Mouse (Mus musculus) right cerebral cortex, postnatal 36 days (tissue): ENCODE results near the gene Haus2.

ENCODE experiments used
- DNase-seq, 2 experiments: peaks; one replicate each; pipeline ENCODE4 v3.0.0; 2022; ENCODE audit warnings: low spot score in 2 of 2, mixed read lengths in 1 of 2

Gene Haus2

DNA sequence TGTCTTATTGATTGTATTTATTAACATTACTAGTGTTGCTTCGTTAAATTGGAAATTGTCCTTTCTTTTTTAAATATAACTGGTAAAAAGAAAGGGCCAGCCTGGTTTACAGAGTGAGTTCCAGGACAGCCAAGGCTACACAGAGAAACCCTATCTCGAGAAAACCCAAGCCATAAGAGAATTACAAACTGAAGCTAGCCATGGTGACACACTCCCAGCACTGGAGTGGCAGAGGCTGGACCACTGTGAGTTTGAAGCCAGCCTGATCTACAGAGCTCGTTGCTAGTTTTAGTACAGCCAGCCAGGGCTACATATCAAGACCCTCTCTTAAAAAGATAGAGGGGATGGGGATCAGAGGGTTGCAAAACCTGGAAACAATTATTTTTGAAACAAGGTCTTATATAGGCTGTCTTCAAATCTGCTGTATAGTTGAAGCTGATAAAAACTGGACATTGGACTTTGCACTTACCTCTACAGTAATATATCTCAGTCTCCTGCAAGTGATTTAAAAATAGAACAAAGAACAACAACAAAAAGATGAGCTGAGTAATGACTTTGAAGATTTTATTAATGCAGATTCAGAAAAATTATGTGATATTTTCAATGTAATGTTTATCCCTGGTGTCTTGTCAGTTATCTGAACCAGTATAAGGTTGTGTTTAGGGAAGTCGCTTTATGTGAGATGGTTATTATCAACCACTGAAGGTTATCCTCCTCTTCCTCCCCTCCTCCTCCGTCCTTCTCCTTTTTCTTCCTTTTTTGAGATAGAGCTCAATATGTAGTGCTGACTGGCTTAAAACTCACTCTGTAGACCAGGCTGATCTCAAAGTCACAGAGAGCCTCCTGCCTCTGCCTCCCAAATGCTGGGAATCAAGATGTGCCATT lies 7.3 kb downstream of the Haus2 start:
- DNase-seq: no peak

DNA sequence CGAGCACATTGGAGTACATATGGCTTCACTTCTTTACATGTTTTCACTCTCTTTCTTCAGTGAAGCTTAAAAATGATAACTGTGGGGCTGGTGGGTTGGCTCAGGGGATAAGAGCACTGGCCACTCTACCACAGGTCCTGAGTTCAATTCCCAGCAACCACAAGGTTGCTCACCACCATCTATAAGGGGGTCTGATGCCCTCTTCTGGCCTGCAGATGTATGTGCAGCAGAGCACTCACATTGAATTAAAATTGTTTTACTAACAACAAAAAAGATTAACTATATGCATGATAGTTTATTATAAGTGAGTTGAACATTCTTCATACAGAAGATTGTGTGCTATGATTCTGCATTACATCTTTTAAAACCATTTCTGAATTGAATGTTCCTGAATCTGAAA lies 10.4 kb downstream of the Haus2 start:
- DNase-seq: no peak

DNA sequence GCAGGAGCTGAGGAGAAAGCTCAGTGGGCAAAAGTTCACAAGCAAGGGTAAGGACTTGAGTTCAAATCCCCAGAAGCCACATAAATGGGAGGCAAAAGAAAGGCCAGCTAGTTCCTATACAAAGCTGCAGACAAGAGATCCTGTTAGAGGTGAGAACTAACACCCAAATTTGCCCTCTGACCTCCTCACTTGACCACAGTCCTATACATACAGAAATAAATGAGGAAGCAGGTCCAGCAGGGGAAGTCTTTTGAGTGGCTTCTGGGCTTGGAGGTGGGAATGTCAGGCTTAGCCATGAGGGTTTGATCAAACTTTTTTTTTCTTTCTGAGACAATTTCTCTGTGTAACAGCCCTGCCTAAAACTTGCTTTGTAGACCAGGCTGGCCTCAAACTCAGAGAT lies 13.7 kb downstream of the Haus2 start:
- no peak for DNase-seq

DNA sequence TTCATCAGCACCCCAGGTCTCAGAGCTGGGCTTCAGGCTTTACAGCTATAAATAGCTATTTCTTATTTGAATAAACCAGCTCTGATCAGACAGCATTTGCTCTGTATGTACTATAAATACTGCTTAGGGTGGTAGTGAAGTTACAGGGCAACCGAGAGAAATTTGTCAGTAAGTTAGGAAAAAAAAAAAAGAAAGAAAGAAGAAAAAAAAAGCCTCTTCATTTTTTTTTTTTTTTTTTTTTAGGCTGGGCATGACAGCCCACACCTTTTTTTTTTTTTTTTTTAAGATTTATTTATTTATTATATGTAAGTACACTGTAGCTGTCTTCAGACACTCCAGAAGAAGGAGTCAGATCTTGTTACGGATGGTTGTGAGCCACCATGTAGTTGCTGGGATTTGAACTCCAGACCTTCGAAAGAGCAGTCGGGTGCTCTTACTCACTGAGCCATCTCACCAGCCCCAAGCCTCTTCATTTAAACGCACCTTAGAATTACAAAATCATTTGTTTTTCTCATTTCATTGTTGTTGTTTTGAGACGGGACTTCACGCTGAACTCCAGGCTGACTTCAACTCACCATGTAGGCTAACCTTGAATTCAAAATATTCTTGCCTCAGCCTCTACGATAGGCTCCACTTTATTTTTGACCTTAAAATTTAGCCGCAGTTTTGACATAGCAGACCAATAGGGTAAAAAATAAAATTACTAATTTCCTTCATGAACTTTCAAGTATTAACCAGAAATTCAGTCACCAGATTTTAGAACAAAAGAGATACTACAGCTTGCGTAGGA lies 19.1 kb downstream of the Haus2 start:
- DNase-seq: no peak

DNA sequence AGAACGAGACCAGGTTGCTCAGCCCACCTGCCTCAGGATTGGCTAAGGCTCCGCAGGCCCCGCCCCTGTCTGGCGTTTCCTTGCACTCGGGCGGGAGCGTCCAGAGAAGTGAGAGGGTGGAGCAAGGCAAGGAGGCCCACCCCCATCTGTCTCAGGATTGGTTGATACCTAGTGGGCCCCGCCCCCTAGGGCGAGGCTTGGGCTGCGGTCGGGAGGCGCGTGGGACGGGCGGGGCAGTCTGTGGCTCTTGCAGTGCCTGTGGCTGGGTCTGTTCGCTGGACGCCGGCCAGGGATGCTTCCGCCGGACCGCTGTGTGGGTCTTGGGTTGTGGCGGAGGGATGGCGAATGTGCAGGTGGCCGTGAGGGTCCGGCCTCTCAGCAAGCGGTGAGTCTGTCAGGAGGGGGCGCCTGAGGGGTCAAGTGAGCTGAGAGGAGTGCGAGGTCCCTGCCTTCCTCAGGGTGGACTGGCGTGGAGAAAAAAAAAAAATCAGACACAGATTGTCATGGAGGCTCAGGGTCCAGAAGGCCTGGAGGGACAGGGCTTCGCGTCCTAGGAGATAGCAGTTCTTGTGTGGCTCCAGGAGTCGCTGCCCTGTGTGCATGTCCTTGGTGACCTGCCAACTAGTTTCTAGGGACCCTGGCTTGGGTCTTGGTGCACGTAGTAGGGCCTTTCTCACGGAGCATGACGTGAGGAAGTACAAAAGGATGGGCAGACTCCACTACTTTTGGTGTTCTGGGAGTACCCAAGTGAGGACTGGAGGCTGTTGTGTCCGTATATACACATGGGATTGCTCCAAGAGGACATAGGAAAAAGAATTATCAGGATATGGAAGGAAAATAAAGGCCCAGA lies 19.9 kb downstream of the Haus2 start, which contains the start of gene Stard9:
Stard9 (plus strand) TSS at position 236 of the 850 bp plus-strand sequence.
- peak; percentile 96 to 99 for DNase-seq

DNA sequence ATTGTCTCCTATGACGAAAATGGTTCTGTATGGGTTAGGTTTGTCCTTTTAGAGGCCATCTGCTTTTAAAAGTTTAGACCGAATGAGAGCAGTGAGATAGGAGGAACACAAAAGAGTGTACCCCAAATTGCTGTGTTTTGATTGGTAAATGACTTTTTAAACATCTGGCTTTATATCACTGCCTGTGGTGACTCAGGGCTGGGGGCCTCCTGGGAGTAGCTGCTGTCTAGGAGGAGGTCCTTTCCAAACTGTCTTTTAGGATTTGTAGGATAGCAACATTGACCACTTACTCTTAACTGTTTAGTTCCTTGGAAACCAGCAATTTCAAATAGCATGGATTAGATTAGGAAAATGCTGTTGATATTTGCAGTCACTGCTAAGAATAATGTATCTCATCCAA lies 21.1 kb downstream of the Haus2 start:
- no peak for DNase-seq

DNA sequence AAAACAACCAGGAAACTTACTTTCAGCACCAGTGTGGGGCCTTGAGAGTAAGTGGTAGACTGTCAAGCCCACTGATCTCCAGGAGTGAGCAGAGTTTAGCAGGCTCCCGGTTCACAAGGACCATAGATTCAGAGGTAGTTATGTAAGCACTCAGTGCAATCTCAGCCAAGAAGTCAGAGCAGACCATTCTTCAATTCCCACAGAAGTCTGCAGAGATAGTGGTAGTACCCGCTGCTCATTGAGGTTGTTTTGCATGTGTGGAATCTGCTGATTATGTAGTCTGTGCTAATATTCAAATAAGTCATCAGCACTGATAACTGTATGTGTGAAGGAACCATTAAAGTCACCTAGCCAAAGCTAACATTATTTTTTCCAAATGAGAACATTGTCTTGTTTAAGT lies 21.5 kb downstream of the Haus2 start:
- DNase-seq: no peak

DNA sequence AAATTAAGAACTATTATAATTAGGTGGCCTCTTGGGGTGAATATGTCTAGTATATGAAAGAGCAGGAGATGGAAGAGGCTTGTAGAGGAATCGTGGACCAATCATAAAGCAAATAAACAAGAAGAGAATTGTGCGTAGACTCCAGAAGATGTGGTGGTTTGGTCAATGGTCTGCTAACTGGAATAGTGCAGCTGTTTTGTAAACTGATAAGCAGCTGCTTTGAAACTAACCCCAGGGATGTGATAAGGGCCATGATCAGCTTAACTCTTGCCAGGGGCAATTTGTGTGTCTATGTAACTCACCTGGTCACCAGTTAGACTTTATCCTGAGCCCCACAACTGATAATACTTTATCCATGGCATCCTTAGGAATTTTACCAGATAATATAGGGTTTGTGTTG lies 22.3 kb downstream of the Haus2 start:
- DNase-seq: no peak

DNA sequence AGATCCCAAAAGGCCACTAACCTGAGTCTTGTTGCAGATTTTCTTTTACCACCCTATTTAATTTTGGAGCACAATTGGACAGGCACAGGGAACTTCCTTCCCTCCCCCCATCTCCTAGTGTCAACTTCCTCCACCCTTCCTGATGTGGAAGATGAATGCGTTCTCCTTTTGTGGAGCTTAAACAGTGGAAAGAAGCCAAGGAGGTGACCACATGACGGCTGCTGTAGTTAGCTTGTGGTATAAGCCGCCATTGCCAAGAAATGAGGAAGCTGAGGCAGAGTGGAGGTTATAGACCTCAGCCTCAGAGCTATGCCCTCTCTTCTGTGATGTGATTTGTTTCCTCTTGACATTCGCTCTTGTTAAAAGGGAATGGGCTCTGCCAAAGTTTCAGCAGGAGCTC lies 22.8 kb downstream of the Haus2 start:
- DNase-seq: peak in 1 of 2 experiments; percentile 9

DNA sequence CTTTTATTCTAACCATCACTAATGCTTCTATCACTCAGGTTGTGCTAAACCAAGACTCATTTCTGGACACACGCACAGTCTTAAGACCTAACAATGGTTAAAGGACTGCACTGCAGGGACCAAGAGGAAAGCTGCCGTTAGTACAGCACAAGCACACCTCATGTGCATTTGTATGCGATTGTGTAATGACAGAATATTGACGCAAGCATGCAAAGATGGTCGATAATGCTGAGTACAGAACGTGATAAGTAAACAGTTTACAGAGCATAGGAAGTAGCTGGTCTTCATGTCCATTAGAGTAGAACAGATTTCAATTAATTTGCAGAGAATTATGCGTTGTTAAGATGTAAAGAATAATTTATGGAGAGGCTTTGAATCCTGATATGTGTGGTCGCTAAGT lies 31.7 kb downstream of the Haus2 start:
- DNase-seq: no peak

DNA sequence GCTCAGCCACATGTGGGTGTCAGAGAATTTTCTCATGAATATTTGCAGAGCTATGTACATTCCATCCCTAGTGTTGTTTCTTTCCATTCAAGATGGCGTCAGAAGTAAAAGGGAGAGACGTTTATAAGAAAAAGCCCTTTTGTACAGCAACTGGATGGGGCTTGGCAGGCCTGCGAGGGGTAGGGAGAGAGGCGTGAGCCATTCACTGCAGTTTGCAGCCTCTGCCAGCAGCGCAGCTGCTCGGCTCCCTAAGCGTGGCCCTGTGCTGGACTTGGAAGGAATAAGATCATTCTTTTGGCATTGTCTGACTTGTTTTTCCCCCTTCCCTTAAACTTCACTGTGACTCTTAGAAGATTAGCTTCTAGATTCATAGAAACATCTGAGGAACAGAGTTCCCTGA lies 34.7 kb downstream of the Haus2 start:
- DNase-seq: no peak

DNA sequence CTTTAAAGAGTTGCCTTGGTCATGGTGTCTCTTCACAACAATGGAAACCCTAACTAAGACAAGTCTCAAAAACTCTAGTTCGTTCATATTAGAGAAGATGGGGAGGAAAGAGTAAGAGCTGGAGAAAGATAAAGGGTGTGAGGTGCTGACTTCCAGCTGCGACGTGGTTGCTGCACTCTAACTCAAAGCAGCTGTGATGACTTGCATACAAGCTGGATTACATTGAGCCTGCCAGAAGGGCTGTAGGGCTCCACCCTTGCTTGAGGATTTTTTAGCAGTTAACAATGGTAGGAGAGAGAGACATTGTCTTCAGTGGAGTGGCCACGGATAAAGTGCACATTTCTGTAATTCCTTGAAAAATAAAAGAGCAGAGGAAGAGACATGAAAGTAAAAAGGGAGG lies 37.6 kb downstream of the Haus2 start:
- DNase-seq: no peak

DNA sequence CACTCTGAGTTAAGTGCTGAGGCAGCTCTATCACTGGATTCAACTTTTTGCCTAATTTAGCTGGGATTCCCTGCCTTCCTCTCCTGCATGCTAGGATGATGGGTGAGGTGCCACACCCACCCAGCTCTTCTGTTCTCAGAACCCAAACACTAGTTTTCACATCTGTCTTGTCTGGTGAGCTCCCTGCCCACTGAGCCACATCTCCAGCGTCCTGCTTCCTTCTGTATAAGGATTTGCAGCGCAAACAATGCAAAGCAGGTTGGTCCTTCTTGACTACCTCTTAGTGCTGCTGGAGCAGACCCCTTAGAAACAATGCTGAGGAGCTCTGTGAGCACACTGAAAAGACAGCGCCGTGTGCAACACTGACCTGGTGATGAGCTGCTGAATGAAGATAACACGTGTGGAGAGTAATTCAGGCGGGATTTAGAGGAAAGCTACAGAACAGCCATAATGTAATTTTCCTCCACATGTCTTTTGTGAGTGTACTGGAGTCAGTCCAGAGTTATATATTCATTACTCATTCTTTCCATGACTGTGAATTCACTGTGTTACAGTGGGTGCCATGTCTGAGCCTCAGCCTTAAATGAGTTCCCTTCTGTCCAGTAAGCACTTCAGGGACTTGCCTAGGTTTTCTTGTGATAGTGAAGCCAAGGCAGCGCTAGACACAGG lies 43.2 kb downstream of the Haus2 start:
- no peak for DNase-seq

DNA sequence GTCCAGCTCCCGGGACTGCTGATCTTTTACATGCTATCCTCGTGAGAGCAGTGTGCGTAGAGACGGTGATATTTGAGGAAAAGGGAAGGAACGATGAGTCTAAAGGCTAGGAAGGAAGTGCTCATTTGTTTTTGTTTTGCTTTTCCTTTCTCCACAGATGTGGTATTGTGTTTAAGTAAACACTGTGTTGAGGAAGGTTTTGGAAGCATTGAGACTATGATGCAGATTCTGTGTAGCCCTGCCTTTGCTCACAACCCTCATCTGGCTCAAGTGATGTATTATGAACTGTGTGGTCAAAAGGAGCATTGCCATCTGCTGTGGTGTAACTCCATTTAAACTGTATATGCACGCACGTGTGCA lies 43.7 kb downstream of the Haus2 start:
- no peak for DNase-seq

DNA sequence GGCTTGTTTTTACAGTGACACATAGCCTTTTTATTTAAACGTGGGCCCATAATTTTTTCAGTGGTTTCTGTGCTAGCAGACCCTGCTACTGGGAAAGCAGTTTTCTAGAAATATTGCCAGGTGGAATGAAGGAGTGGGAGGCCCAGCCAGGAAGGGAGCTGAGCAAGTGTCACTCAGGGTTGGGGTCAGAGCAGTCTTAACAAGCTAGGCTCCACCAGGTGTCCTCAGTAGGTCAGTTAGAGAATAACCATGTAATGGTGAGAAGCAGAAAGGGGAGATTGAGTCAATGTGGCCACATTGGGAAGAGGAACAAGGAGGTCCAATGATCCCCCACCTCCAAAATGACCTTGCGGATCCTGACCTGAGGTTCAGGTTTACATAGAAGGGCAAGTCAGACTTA lies 45.5 kb downstream of the Haus2 start:
- DNase-seq: no peak

DNA sequence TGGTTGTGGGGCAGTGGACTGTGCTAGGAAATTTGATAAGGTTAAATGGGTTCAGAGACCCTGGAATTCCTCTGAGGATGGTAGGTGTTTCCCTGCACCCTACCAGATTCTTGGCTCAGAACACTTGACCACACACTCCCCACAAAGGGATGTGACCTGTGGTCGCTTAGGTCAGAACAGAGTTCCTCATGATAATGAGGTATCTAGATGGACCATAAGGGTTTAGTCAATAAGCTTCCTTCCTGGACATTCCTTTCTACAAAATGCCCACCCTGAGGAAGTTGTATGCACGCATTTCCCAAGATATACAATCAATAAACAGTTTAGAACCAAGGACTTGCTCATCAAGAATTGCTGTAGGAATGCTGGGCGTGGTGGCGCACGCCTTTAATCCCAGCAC lies 46.7 kb downstream of the Haus2 start:
- no peak for DNase-seq

DNA sequence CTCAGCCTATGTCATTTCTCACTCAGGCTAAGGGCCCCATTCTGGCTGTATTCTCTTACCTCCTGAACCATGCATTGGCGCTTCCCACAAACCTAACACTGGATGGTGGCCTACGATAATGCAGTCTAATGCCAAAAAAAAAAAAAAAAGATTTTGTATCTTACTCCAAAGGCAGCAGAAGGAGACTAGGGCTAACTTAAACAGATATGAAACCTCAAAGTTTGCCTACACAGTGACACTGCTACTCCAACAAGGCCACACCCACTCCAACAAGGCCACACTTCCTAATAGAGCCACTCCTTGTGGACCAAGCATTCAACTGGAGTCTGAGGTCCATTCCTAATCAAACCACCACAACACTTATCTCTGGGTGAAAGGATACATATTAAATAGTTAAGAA lies 47.5 kb downstream of the Haus2 start:
- no peak for DNase-seq

DNA sequence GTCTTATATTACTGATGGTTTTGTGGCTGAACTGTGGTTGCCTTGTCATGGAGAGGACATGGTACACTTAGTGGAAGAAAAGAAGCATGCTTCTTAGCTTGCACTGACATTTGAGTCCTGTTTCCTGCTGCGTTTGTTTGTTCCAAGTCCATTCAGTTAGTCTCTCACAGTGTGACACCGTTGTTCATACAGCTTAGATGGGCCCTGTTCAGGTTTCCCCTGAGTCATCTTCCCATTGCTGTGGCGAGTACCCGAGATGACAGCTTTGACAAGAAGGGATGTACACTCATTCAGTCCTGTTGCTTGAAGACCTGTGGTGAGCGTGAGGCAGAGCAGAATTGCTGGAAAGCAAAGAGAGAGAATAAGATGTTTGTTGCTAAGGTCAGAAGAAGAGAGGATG lies 49.3 kb downstream of the Haus2 start:
- DNase-seq: no peak

DNA sequence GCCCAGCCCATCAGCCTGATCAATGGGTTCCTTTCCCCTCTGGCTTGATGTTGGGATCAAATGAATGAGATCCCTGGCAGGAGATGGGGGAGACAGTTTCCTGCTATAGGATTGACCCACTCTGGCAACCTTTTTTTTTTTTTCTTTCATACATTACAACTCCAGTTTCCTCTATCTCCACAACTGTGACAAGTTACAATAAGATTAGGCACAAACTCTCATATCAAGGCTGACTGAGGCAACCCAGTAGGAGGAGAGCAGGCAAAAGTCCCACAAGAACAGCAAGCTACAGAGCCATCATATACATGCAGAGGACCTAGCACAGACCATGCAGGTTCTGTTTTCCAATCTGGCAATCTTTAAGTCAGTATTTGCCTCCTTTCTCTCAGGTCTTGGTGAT lies 50.1 kb downstream of the Haus2 start:
- no peak for DNase-seq

DNA sequence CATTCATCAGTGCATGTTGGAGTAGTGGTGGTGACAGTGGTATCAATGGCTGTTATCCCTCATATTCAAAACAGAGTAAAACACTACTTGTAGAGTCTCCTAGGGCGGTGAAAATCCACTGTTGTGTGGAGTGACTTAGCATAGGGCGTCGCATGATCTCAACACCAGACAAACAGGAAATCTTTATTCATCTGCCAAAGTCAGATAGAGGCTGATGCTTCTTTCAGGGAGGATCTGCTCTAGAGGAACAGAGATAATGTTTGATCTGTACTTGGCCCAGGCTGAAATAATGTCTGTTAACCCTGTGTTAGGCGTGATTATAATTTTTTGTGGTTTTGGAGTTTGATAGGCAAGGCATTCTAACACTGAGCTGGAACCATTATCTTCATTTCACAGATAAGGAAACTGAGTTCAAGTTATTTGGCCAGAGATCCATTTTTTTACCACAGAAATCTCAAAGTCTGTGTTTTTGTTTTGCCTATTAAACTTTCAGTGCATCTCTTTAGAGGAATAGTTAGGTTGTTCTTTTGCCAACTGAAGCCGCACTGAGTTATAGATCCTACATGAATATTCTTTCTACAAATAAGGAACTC lies 51.4 kb downstream of the Haus2 start:
- no peak for DNase-seq

DNA sequence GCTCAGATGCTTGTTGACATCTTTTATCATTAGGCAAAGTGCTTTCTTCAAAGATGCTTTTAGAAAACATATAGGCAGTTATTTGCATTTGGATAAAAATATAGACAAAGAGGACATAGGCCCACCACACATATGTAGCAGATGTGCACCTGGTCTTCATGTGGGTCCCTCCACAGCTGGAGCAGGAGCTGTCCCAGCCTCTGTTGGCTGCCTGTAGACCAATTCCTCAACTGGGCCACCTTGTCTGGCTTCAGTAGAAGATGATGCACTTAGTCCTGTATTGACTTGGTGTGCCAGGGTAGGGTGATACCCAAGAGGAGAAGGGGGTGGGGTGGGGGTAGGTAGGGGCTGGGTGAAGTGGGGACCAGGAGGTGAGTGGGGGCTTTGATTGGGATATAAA lies 53.6 kb downstream of the Haus2 start:
- DNase-seq: no peak
